Mouse (Mus musculus): ENCODE results near the gene Ints6l. TPM values are rescaled to one million over a fixed set of nuclear protein-coding genes. Genes with fewer than 3 reads are reported as not detected.
A peak's percentile ranks its signal among the peaks of the same experiment; 100 is the strongest.

The Ints6l gene
- 7.8 and 10.7 TPM in 2 replicates for total RNA-seq (2012; rRNA removed)

DNA sequence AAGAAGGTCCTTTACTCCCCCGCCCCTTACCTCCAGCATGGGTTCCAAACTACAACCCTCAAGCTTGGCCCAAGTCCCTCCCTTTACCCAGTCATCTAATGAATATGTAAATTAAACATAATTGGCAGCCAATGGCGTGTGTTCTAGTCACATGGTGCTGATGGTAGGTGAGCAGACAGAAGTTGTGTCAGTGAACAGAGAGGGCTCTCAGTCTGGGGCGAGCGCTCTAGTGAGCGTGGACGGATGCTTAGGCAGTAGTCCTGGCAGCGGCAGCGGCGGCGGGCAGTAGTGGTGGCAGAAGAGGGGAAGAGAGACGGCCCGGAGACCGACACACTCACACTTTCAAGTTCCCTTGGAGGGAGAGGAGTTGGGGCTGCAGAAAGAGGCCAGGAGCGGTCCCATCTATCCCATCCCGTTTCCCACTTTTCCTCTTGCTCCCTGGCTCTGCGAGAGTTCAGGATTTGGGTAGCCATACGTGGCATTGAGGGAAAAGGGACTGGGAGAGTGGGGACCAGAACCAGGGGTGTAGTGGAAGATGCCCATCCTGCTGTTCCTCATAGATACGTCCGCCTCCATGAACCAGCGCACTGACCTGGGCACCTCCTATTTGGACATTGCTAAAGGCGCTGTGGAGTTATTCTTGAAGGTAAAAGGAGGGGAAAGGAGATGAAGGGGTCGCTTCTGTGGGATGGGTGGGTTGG lies at the start of gene Ints6l:
Ints6l (plus strand) TSS at position 187 of the 701 bp plus-strand sequence.
- H3K27ac ChIP-seq (ENCODE audit: insufficient read depth, low read depth, low read length, poor library complexity, severe bottlenecking) = peak within 1 kb of the TSS; percentile 72
- TF ChIP-seq HCFC1 (IDR thresholded peaks at IDR 0.05; ENCODE audit: borderline replicate concordance, insufficient read depth, low read length) (no peak), CHD2 (IDR thresholded peaks at IDR 0.05; ENCODE audit: low read depth, low read length) (no peak), ZC3H11A (IDR thresholded peaks at IDR 0.05; ENCODE audit: borderline replicate concordance, low read depth, low read length) (no peak), MAFK (IDR thresholded peaks at IDR 0.05; ENCODE audit: insufficient read depth, low read depth, low read length) (no peak), ZNF384 (IDR thresholded peaks at IDR 0.05; ENCODE audit: low read depth, low read length) (no peak)
- in situ Hi-C loops (cut with MboI; ENCODE audit: low sequenced_read_pairs in 2 of 2, unreplicated experiment in 2 of 2) = no loop called here

DNA sequence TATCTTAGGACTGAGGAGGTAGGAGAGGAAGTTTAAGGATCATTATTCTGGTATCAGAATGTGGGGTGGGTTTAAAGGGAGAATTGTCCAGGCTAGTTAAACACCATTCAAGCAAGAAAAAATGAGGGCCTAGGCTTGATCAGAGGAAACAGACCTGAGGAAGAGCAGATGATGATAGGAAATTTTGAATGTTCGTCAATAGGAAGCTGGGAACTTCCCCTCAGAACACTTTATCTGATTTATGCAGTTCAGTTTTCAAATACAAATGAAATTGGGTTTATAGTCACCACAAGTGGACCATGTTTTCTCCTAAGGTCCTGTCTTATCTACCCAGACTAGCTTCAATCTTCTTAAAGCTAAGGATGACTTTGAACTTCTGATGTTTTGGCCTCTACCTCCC lies 49.2 kb upstream of the Ints6l start:
- no peak overlapping the region for H3K27ac ChIP-seq (ENCODE audit: insufficient read depth, low read depth, low read length, poor library complexity, severe bottlenecking)
- no peak overlapping the region for H3K9ac ChIP-seq (ENCODE audit: insufficient read depth, low read depth, low read length, poor library complexity, severe bottlenecking)
- H3K9me3 ChIP-seq (ENCODE audit: control insufficient read depth, insufficient read depth, low read depth, low read length) = no peaks in the 10 kb centered on the region
- TF ChIP-seq ZC3H11A (IDR thresholded peaks at IDR 0.05; ENCODE audit: borderline replicate concordance, low read depth, low read length) (no peak), CHD2 (IDR thresholded peaks at IDR 0.05; ENCODE audit: low read depth, low read length) (no peak), HCFC1 (IDR thresholded peaks at IDR 0.05; ENCODE audit: borderline replicate concordance, insufficient read depth, low read length) (no peak), ZNF384 (IDR thresholded peaks at IDR 0.05; ENCODE audit: low read depth, low read length) (no peak), MAFK (IDR thresholded peaks at IDR 0.05; ENCODE audit: insufficient read depth, low read depth, low read length) (no peak)
- DNase-seq (ENCODE audit: low read depth, low spot score) = no peak
- in situ Hi-C loops (cut with MboI; ENCODE audit: low sequenced_read_pairs in 2 of 2, unreplicated experiment in 2 of 2) = no loop called here
- no peak overlapping the region for H3K4me3 ChIP-seq (ENCODE audit: insufficient read depth in 1 of 2, low read depth in 1 of 2, low read length in 2 of 2, poor library complexity in 1 of 2, severe bottlenecking in 1 of 2)
- no peaks in the 10 kb centered on the region for H3K4me1 ChIP-seq (ENCODE audit: control insufficient read depth in 2 of 2, insufficient read depth in 2 of 2, low read length in 2 of 2, poor library complexity in 1 of 2)
- H3K36me3 ChIP-seq (ENCODE audit: control insufficient read depth, insufficient read depth, low read length, poor library complexity, severe bottlenecking) = no peaks in the 10 kb centered on the region

More for the DNA sequence above, at the start of gene Ints6l:
- DNase-seq (ENCODE audit: low read depth, low spot score) = no peak
- H3K9me3 ChIP-seq (ENCODE audit: control insufficient read depth, insufficient read depth, low read depth, low read length) = no peaks in the 10 kb centered on the region
- no peaks in the 10 kb centered on the region for H3K36me3 ChIP-seq (ENCODE audit: control insufficient read depth, insufficient read depth, low read length, poor library complexity, severe bottlenecking)
- H3K9ac ChIP-seq (ENCODE audit: insufficient read depth, low read depth, low read length, poor library complexity, severe bottlenecking) = peak within 1 kb of the TSS; percentile 88
- H3K4me1 ChIP-seq (ENCODE audit: control insufficient read depth in 2 of 2, insufficient read depth in 2 of 2, low read length in 2 of 2, poor library complexity in 1 of 2) = no peaks in the 10 kb centered on the region
- H3K4me3 ChIP-seq (ENCODE audit: insufficient read depth in 1 of 2, low read depth in 1 of 2, low read length in 2 of 2, poor library complexity in 1 of 2, severe bottlenecking in 1 of 2) = peak within 1 kb of the TSS; percentile 81 to 86

DNA sequence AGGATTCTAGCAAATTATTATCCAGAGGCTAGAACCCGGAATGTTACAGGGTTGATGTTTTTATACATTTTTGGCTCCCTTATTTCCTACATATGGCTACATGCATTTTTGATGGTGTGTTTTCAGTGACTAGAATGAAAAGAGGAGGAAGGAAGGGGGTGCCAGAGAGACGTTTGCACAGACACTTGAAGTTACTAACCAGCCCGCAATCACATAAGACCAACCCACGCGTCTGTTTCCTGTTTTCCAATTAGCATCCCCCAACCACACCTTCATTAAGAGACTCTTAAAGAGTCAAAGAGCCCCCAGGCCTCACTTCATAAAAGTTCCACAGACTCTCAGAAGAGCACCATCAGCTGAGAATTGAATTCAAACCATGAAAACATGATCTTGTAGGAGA lies 48.5 kb upstream of the Ints6l start:
- DNase-seq (ENCODE audit: low read depth, low spot score) = no peak
- Histone ChIP-seq H3K9me3 (ENCODE audit: control insufficient read depth, insufficient read depth, low read depth, low read length) (no peaks in the 10 kb centered on the region), H3K36me3 (ENCODE audit: control insufficient read depth, insufficient read depth, low read length, poor library complexity, severe bottlenecking) (no peaks in the 10 kb centered on the region), H3K4me3 (ENCODE audit: insufficient read depth in 1 of 2, low read depth in 1 of 2, low read length in 2 of 2, poor library complexity in 1 of 2, severe bottlenecking in 1 of 2) (no peak overlapping the region), H3K27ac (ENCODE audit: insufficient read depth, low read depth, low read length, poor library complexity, severe bottlenecking) (no peak overlapping the region), H3K4me1 (ENCODE audit: control insufficient read depth in 2 of 2, insufficient read depth in 2 of 2, low read length in 2 of 2, poor library complexity in 1 of 2) (no peaks in the 10 kb centered on the region), H3K9ac (ENCODE audit: insufficient read depth, low read depth, low read length, poor library complexity, severe bottlenecking) (no peak overlapping the region)
- in situ Hi-C loops (cut with MboI; ENCODE audit: low sequenced_read_pairs in 2 of 2, unreplicated experiment in 2 of 2) = no loop called here
- TF ChIP-seq ZC3H11A (IDR thresholded peaks at IDR 0.05; ENCODE audit: borderline replicate concordance, low read depth, low read length) (no peak), ZNF384 (IDR thresholded peaks at IDR 0.05; ENCODE audit: low read depth, low read length) (no peak), MAFK (IDR thresholded peaks at IDR 0.05; ENCODE audit: insufficient read depth, low read depth, low read length) (no peak), CHD2 (IDR thresholded peaks at IDR 0.05; ENCODE audit: low read depth, low read length) (no peak), HCFC1 (IDR thresholded peaks at IDR 0.05; ENCODE audit: borderline replicate concordance, insufficient read depth, low read length) (no peak)

DNA sequence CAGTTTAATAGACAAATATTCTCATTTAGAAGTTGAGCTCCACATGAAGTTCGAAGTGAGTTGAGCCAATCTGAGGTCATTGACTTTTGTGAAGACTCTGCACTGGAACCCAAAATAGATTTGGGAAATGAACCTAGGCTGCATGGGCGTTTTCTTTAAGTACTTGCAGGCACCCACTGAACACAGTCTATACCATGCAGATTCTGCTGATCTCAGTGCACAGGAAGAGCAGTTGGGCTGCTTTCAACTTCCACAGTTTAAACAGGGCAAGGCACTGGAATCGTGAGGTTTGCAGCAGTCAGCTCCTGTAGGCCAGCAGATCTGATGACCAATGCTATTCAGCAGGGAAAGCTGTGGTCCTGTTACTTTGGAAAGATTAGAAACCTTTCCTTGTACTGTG lies 38.4 kb upstream of the Ints6l start:
- no peak overlapping the region for H3K27ac ChIP-seq (ENCODE audit: insufficient read depth, low read depth, low read length, poor library complexity, severe bottlenecking)

More for the DNA sequence above, 38.4 kb upstream of the Ints6l start:
- Histone ChIP-seq H3K4me1 (ENCODE audit: control insufficient read depth in 2 of 2, insufficient read depth in 2 of 2, low read length in 2 of 2, poor library complexity in 1 of 2) (no peaks in the 10 kb centered on the region), H3K9ac (ENCODE audit: insufficient read depth, low read depth, low read length, poor library complexity, severe bottlenecking) (no peak overlapping the region), H3K9me3 (ENCODE audit: control insufficient read depth, insufficient read depth, low read depth, low read length) (no peaks in the 10 kb centered on the region), H3K36me3 (ENCODE audit: control insufficient read depth, insufficient read depth, low read length, poor library complexity, severe bottlenecking) (no peaks in the 10 kb centered on the region), H3K4me3 (ENCODE audit: insufficient read depth in 1 of 2, low read depth in 1 of 2, low read length in 2 of 2, poor library complexity in 1 of 2, severe bottlenecking in 1 of 2) (no peak overlapping the region)
- in situ Hi-C loops (cut with MboI; ENCODE audit: low sequenced_read_pairs in 2 of 2, unreplicated experiment in 2 of 2) = no loop called here
- TF ChIP-seq CHD2 (IDR thresholded peaks at IDR 0.05; ENCODE audit: low read depth, low read length) = no peak
- no peak for TF ChIP-seq ZNF384 (IDR thresholded peaks at IDR 0.05; ENCODE audit: low read depth, low read length)
- no peak for TF ChIP-seq HCFC1 (IDR thresholded peaks at IDR 0.05; ENCODE audit: borderline replicate concordance, insufficient read depth, low read length)
- TF ChIP-seq ZC3H11A (IDR thresholded peaks at IDR 0.05; ENCODE audit: borderline replicate concordance, low read depth, low read length) = no peak
- no peak for TF ChIP-seq MAFK (IDR thresholded peaks at IDR 0.05; ENCODE audit: insufficient read depth, low read depth, low read length)
- no peak for DNase-seq (ENCODE audit: low read depth, low spot score)
